Mouse (Mus musculus) neural tube, embryonic 12.5 days (tissue): Measurements from ENCODE around the gene Ppp2r3d. TPM values are rescaled to one million over a fixed set of nuclear protein-coding genes. Genes with fewer than 3 reads are reported as not detected.
A peak's percentile ranks its signal among the peaks of the same experiment; 100 is the strongest.

Experiments used
- ATAC-seq: fragments of 200-750 bp; cut with Nextera tagmentation; 2 replicates; pipeline ENCODE4 v1.8.0; 2017; ENCODE audit warnings: low read depth, mild to moderate bottlenecking, moderate TSS enrichment, moderate library complexity; ENCODE audit not compliant: low FRiP score
- H3K27ac ChIP-seq: fragments of 300-500 bp; sonication (generic); 2 replicates; pipeline ENCODE4 v1.5.1; 2016
- H3K27me3 ChIP-seq: fragments of 300-500 bp; sonication (generic); replicated peaks from 2 replicates; pipeline ENCODE4 v1.6.1; 2016; ENCODE audit warnings: mild to moderate bottlenecking
- H3K36me3 ChIP-seq: fragments of 300-500 bp; sonication (generic); 2 replicates; pipeline ENCODE4 v1.6.1; 2016; ENCODE audit warnings: mild to moderate bottlenecking
- H3K4me1 ChIP-seq: fragments of 300-500 bp; sonication (generic); 2 replicates; pipeline ENCODE4 v1.6.1; 2016
- H3K4me2 ChIP-seq: fragments of 300-500 bp; sonication (generic); replicated peaks from 2 replicates; pipeline ENCODE4 v1.6.1; 2016; ENCODE audit warnings: mild to moderate bottlenecking
- H3K4me3 ChIP-seq: fragments of 300-500 bp; sonication (generic); 2 replicates; pipeline ENCODE4 v1.5.1; 2016
- H3K9ac ChIP-seq: fragments of 300-500 bp; sonication (generic); 2 replicates; pipeline ENCODE4 v1.6.1; 2016; ENCODE audit warnings: mild to moderate bottlenecking
- H3K9me3 ChIP-seq: fragments of 300-500 bp; sonication (generic); 2 replicates; pipeline ENCODE4 v1.6.1; 2016; ENCODE audit warnings: mild to moderate bottlenecking
- WGBS: fragments of 180-500 bp; shearing (Covaris S2); methylation state at CpG from one replicate; pipeline ENCODE4 v1.1.7; 2016; 5-methylcytosine and 5-hydroxymethylcytosine counted together
- polyA plus RNA-seq: library from polyadenylated mRNA; unstranded; fragments of >200 nt; fragmentation: Nextera tagmentation; extraction: Ambion mirVana; gene quantifications from 2 replicates; pipeline ENCODE4 v1.2.1, GENCODE M21; 2016

Gene Ppp2r3d
- polyA plus RNA-seq, 1 experiment from 2014 or later, result 199 TPM

GRCm38 (mm10) chr9:124438686-124439346 lies 37.9 kb downstream of the Ppp2r3d start:
- WGBS, result 96% methylated on average over 21 of the region's 22 CpGs
- H3K27ac ChIP-seq, result no peak overlapping the region
- H3K36me3 ChIP-seq, result peaks cover 38% of the 10 kb centered on the region
- H3K9me3 ChIP-seq, result peaks cover 34% of the 10 kb centered on the region
- H3K27me3 ChIP-seq, result no peaks in the 10 kb centered on the region
- H3K9ac ChIP-seq, result no peak overlapping the region
- no peak; the same call in 1 of the 2 replicates for ATAC-seq
- no peak overlapping the region for H3K4me2 ChIP-seq
- H3K4me1 ChIP-seq, result no peaks in the 10 kb centered on the region
- no peak overlapping the region for H3K4me3 ChIP-seq

- peak; percentile 41 for ATAC-seq
- Histone ChIP-seq H3K27me3 (no peaks in the 10 kb centered on the region), H3K27ac (peak overlapping the region; percentile 57; the same call in 1 of the 2 replicates), H3K9me3 (no peaks in the 10 kb centered on the region), H3K4me3 (peak overlapping the region; percentile 68), H3K4me2 (peak overlapping the region; percentile 68), H3K9ac (peak overlapping the region; percentile 65), H3K4me1 (peaks cover 5% of the 10 kb centered on the region; the same call in 1 of the 2 replicates), H3K36me3 (no peaks in the 10 kb centered on the region)
- under 1% methylated on average over 47 of the region's 47 CpGs for WGBS
Observed at GRCm38 (mm10) chr9:124425411-124425885, 51.2 kb downstream of the Ppp2r3d start.

GRCm38 (mm10) chr9:124424542-124425410 lies 51.9 kb downstream of the Ppp2r3d start:
- Histone ChIP-seq H3K4me3 (peak overlapping the region; percentile 68), H3K4me2 (peak overlapping the region; percentile 68), H3K9me3 (no peaks in the 10 kb centered on the region), H3K27ac (peak overlapping the region; percentile 90), H3K9ac (peak overlapping the region; percentile 73), H3K27me3 (no peaks in the 10 kb centered on the region), H3K4me1 (peaks cover 5% of the 10 kb centered on the region; the same call in 1 of the 2 replicates), H3K36me3 (no peaks in the 10 kb centered on the region)
- ATAC-seq, result peak; percentile 80
- under 1% methylated on average over 48 of the region's 48 CpGs for WGBS

GRCm38 (mm10) chr9:124424292-124424541 lies 52.5 kb downstream of the Ppp2r3d start:
- Histone ChIP-seq H3K36me3 (no peaks in the 10 kb centered on the region), H3K4me3 (peak overlapping the region; percentile 68), H3K9ac (peak overlapping the region; percentile 73), H3K9me3 (no peaks in the 10 kb centered on the region), H3K4me2 (peak overlapping the region; percentile 68), H3K27me3 (no peaks in the 10 kb centered on the region), H3K27ac (peak overlapping the region; percentile 90), H3K4me1 (peaks cover 5% of the 10 kb centered on the region; the same call in 1 of the 2 replicates)
- peak; percentile 32 for ATAC-seq
- under 1% methylated on average over 27 of the region's 27 CpGs for WGBS

- ATAC-seq, result peak; percentile 75
- Histone ChIP-seq H3K9me3 (no peaks in the 10 kb centered on the region), H3K27ac (peak overlapping the region; percentile 90), H3K4me2 (peak overlapping the region; percentile 68), H3K4me3 (peak overlapping the region; percentile 68), H3K27me3 (no peaks in the 10 kb centered on the region), H3K4me1 (peaks cover 5% of the 10 kb centered on the region; the same call in 1 of the 2 replicates), H3K9ac (peak overlapping the region; percentile 73), H3K36me3 (no peaks in the 10 kb centered on the region)
- WGBS, result under 1% methylated on average over 73 of the region's 74 CpGs
Observed at GRCm38 (mm10) chr9:124423552-124424291, 53.0 kb downstream of the Ppp2r3d start.

- under 1% methylated on average over 59 of the region's 59 CpGs for WGBS
- H3K4me2 ChIP-seq, result peak overlapping the region; percentile 68
- peak overlapping the region; percentile 90 for H3K27ac ChIP-seq
- H3K4me3 ChIP-seq, result peak overlapping the region; percentile 68
- peaks cover 5% of the 10 kb centered on the region; the same call in 1 of the 2 replicates for H3K4me1 ChIP-seq
- peak overlapping the region; percentile 73 for H3K9ac ChIP-seq
- no peaks in the 10 kb centered on the region for H3K36me3 ChIP-seq
- peak; percentile 63 for ATAC-seq
- H3K27me3 ChIP-seq, result no peaks in the 10 kb centered on the region
- H3K9me3 ChIP-seq, result no peaks in the 10 kb centered on the region
Observed at GRCm38 (mm10) chr9:124422900-124423551, 53.7 kb downstream of the Ppp2r3d start.

GRCm38 (mm10) chr9:124422427-124422826 lies 54.3 kb downstream of the Ppp2r3d start:
- H3K4me1 ChIP-seq, result peaks cover 5% of the 10 kb centered on the region; the same call in 1 of the 2 replicates
- no peaks in the 10 kb centered on the region for H3K27me3 ChIP-seq
- 0 out of 2 replicates have a peak overlapping the region, but pooled peaks have one; percentile 73 for H3K9ac ChIP-seq
- peak overlapping the region; percentile 68 for H3K4me2 ChIP-seq
- H3K36me3 ChIP-seq, result no peaks in the 10 kb centered on the region
- peak overlapping the region; percentile 68 for H3K4me3 ChIP-seq
- 7% methylated on average over 24 of the region's 25 CpGs for WGBS
- no peak for ATAC-seq
- peak overlapping the region; percentile 90; the same call in 1 of the 2 replicates for H3K27ac ChIP-seq
- H3K9me3 ChIP-seq, result no peaks in the 10 kb centered on the region

GRCm38 (mm10) chr9:124412921-124413320 lies 63.8 kb downstream of the Ppp2r3d start:
- no peaks in the 10 kb centered on the region for H3K27me3 ChIP-seq
- H3K9me3 ChIP-seq, result no peaks in the 10 kb centered on the region
- no peak overlapping the region for H3K27ac ChIP-seq
- H3K9ac ChIP-seq, result no peak overlapping the region
- no peaks in the 10 kb centered on the region for H3K36me3 ChIP-seq
- no peak overlapping the region for H3K4me3 ChIP-seq
- H3K4me1 ChIP-seq, result no peaks in the 10 kb centered on the region
- H3K4me2 ChIP-seq, result no peak overlapping the region
- no peak for ATAC-seq

- H3K9ac ChIP-seq, result no peak overlapping the region
- H3K27ac ChIP-seq, result no peak overlapping the region
- no peak overlapping the region for H3K4me3 ChIP-seq
- H3K36me3 ChIP-seq, result no peaks in the 10 kb centered on the region
- 31% methylated on average over 1 of the region's 1 CpGs for WGBS
- ATAC-seq, result no peak
- H3K27me3 ChIP-seq, result no peaks in the 10 kb centered on the region
- no peak overlapping the region for H3K4me2 ChIP-seq
- H3K4me1 ChIP-seq, result no peaks in the 10 kb centered on the region
- H3K9me3 ChIP-seq, result no peaks in the 10 kb centered on the region
Observed at GRCm38 (mm10) chr9:124411553-124411952, 65.1 kb downstream of the Ppp2r3d start.

- no peak for ATAC-seq
- WGBS, result 74% methylated on average over 1 of the region's 1 CpGs
- H3K36me3 ChIP-seq, result no peaks in the 10 kb centered on the region
- no peak overlapping the region for H3K9ac ChIP-seq
- H3K4me2 ChIP-seq, result no peak overlapping the region
- H3K9me3 ChIP-seq, result no peaks in the 10 kb centered on the region
- no peaks in the 10 kb centered on the region for H3K4me1 ChIP-seq
- no peak overlapping the region for H3K4me3 ChIP-seq
- no peaks in the 10 kb centered on the region for H3K27me3 ChIP-seq
- H3K27ac ChIP-seq, result no peak overlapping the region
Observed at GRCm38 (mm10) chr9:124408564-124408963, 68.1 kb downstream of the Ppp2r3d start.
